Mouse (Mus musculus) cerebellum, postnatal 10 days (tissue): ENCODE results near the gene Ren1.
"Not testable (repeated sequence)": the region's sequence is repeated elsewhere in the genome, so short reads cannot be mapped to it uniquely, and the experiment has no call there.

Experiments used
- DNase-seq, 2 experiments: peaks; one replicate each; pipeline ENCODE4 v3.0.0; 2021; ENCODE audit warnings: mixed read lengths in 2 of 2

The Ren1 gene

GRCm38 (mm10) chr1:133350210-133350609, at the start of gene Ren1:
TSS of gene Ren1 (plus strand) at chr1:133350510.
- no peak for DNase-seq

- peak; percentile 66 to 73 for DNase-seq
These were observed 47.8 kb upstream of the Ren1 start for GRCm38 (mm10) chr1:133302540-133302939.

- peak; percentile 92 to 93 for DNase-seq
These were observed 43.5 kb upstream of the Ren1 start for GRCm38 (mm10) chr1:133306842-133307241.

- DNase-seq = peak; percentile 70 to 85
These were observed 43.0 kb upstream of the Ren1 start for GRCm38 (mm10) chr1:133307318-133307717.

GRCm38 (mm10) chr1:133309652-133310267, 40.5 kb upstream of the Ren1 start, which contains the start of gene Golt1a:
TSS of gene Golt1a (plus strand) at chr1:133309800.
- DNase-seq = no peak

- no peak for DNase-seq
These were observed 39.1 kb upstream of the Ren1 start for GRCm38 (mm10) chr1:133311240-133311639.

GRCm38 (mm10) chr1:133311946-133312345, 38.4 kb upstream of the Ren1 start:
- DNase-seq = peak; percentile 78 to 88

- DNase-seq = peak; percentile 77 to 81
These were observed 35.9 kb upstream of the Ren1 start for GRCm38 (mm10) chr1:133314364-133314763.

- no peak for DNase-seq
These were observed 34.5 kb upstream of the Ren1 start for GRCm38 (mm10) chr1:133315775-133316174.

GRCm38 (mm10) chr1:133316577-133316976, 33.7 kb upstream of the Ren1 start:
- DNase-seq = peak in 1 of 2 experiments; percentile 27

- peak; percentile 56 to 65 for DNase-seq
These were observed 33.2 kb upstream of the Ren1 start for GRCm38 (mm10) chr1:133317149-133317548.

- no peak for DNase-seq
These were observed 28.9 kb upstream of the Ren1 start, which contains the start of gene Kiss1 for GRCm38 (mm10) chr1:133321267-133321925. TSS of gene Kiss1 (plus strand) at chr1:133321875.

GRCm38 (mm10) chr1:133323333-133323732, 27.0 kb upstream of the Ren1 start:
- DNase-seq = no peak

GRCm38 (mm10) chr1:133325951-133326350, 24.4 kb upstream of the Ren1 start:
- no peak for DNase-seq

GRCm38 (mm10) chr1:133327094-133327493, 23.2 kb upstream of the Ren1 start:
- no peak for DNase-seq

GRCm38 (mm10) chr1:133328299-133328795, 22.0 kb upstream of the Ren1 start:
- DNase-seq = no peak

GRCm38 (mm10) chr1:133328896-133329637, 21.2 kb upstream of the Ren1 start:
- peak in 1 of 2 experiments; percentile 63 for DNase-seq

- DNase-seq = no peak
These were observed 20.7 kb upstream of the Ren1 start for GRCm38 (mm10) chr1:133329638-133329964.

- peak; percentile 47 to 56 for DNase-seq
These were observed 19.2 kb upstream of the Ren1 start for GRCm38 (mm10) chr1:133331142-133331541.

- DNase-seq = no peak
These were observed 17.5 kb upstream of the Ren1 start for GRCm38 (mm10) chr1:133332656-133333430.

GRCm38 (mm10) chr1:133333937-133334336, 16.4 kb upstream of the Ren1 start:
- no peak for DNase-seq

GRCm38 (mm10) chr1:133340403-133340802, 9.9 kb upstream of the Ren1 start:
- not testable (repeated sequence) for DNase-seq

GRCm38 (mm10) chr1:133344357-133344756, 6.0 kb upstream of the Ren1 start:
- DNase-seq = no peak
